Mouse (Mus musculus) forebrain, postnatal 0 days (tissue): Measurements from ENCODE around the gene Micu1. TPM values are rescaled to one million over a fixed set of nuclear protein-coding genes. Genes with fewer than 3 reads are reported as not detected.

Experiments used
- ATAC-seq: fragments of 200-750 bp; cut with Nextera tagmentation; 2 replicates; pipeline ENCODE4 v1.8.0; 2017; ENCODE audit warnings: mild to moderate bottlenecking, moderate library complexity
- DNase-seq: peaks from one replicate; pipeline ENCODE4 v3.0.0-alpha.2; 2015
- H3K27ac ChIP-seq: fragments of 300-500 bp; sonication (generic); 2 replicates; pipeline ENCODE4 v1.5.1; 2014; ENCODE audit warnings: low read depth, mild to moderate bottlenecking, antibody characterized with exemption, low read length, moderate library complexity, mixed read lengths
- H3K27me3 ChIP-seq: fragments of 300-500 bp; sonication (generic); 2 replicates; pipeline ENCODE4 v1.6.1; 2014; ENCODE audit warnings: mild to moderate bottlenecking, low read length, mixed read lengths; ENCODE audit not compliant: insufficient read depth
- H3K36me3 ChIP-seq: fragments of 300-500 bp; sonication (generic); 2 replicates; pipeline ENCODE4 v1.6.1; 2014; ENCODE audit warnings: mild to moderate bottlenecking, moderate library complexity; ENCODE audit not compliant: insufficient read depth
- H3K4me1 ChIP-seq: fragments of 300-500 bp; sonication (generic); 2 replicates; pipeline ENCODE4 v1.6.1; 2014; ENCODE audit warnings: antibody characterized with exemption; ENCODE audit not compliant: insufficient read depth
- H3K4me2 ChIP-seq: fragments of 300-500 bp; sonication (generic); 2 replicates; pipeline ENCODE4 v1.6.1; 2014; ENCODE audit warnings: low read depth, mild to moderate bottlenecking, moderate library complexity
- H3K4me3 ChIP-seq: fragments of 300-500 bp; sonication (generic); 2 replicates; pipeline ENCODE4 v1.5.1; 2014; ENCODE audit warnings: low read depth, low read length, mixed read lengths
- H3K9ac ChIP-seq: fragments of 300-500 bp; sonication (generic); 2 replicates; pipeline ENCODE4 v1.6.1; 2014; ENCODE audit warnings: mild to moderate bottlenecking
- H3K9me3 ChIP-seq: fragments of 300-500 bp; sonication (generic); 2 replicates; pipeline ENCODE4 v1.6.1; 2016; ENCODE audit warnings: low read length
- CTCF ChIP-seq: sonication (generic); IDR thresholded peaks from 2 replicates; pipeline ENCODE4 v1.5.1; 2016; ENCODE audit warnings: antibody characterized with exemption, control low read depth, low read depth
- WGBS: fragments of 180-500 bp; shearing (Covaris S2); extraction: QIAGEN DNeasy Blood & Tissue Kit; methylation state at CpG from one replicate; pipeline ENCODE4 v1.1.7; 2014; 5-methylcytosine and 5-hydroxymethylcytosine counted together
- polyA plus RNA-seq: library from polyadenylated mRNA; unstranded; fragments of >200 nt; fragmentation: Nextera tagmentation; extraction: Ambion mirVana; gene quantifications from 2 replicates; pipeline ENCODE4 v1.2.1, GENCODE M21; 2015
- total RNA-seq: library from RNA; depleted of rRNA; stranded (reverse); fragments of >200 nt; gene quantifications from 2 replicates; pipeline ENCODE4 v1.2.3, GENCODE M21; 2014

Micu1 gene
- total and polyA plus RNA-seq, 2 experiments from 2014 or later: 69.6 to 72.0 TPM

DNA sequence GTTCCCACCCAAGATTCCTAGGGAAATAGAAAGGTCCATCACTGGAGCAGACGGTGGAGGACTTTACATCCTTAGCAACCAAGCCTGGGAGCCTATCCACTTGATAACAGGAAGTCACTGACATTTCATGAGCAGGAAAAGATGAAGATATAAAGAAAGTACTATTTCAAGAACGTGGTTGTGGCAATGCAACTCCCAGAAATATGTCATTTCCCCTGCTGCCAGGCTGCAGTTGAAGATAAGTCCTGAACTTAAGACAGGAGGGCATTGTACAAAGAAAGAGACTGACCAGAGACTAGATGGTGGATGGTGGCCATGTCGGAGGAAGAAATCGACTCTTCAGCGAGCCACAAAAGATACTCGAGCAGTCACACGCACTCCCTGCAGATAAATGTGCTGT, 129.7 kb downstream of the Micu1 start:
- no peak for TF ChIP-seq CTCF
- WGBS: 95% methylated on average over 7 of the region's 7 CpGs
- ATAC-seq (no peak), DNase-seq (no peak)
- H3K4me1 ChIP-seq: no peaks in the 10 kb centered on the region
- H3K4me3 ChIP-seq: no peak overlapping the region
- H3K27me3 ChIP-seq: no peaks in the 10 kb centered on the region
- no peak overlapping the region for H3K9ac ChIP-seq
- no peak overlapping the region for H3K4me2 ChIP-seq
- no peaks in the 10 kb centered on the region for H3K9me3 ChIP-seq
- H3K27ac ChIP-seq: no peak overlapping the region
- peaks cover 25% of the 10 kb centered on the region for H3K36me3 ChIP-seq

DNA sequence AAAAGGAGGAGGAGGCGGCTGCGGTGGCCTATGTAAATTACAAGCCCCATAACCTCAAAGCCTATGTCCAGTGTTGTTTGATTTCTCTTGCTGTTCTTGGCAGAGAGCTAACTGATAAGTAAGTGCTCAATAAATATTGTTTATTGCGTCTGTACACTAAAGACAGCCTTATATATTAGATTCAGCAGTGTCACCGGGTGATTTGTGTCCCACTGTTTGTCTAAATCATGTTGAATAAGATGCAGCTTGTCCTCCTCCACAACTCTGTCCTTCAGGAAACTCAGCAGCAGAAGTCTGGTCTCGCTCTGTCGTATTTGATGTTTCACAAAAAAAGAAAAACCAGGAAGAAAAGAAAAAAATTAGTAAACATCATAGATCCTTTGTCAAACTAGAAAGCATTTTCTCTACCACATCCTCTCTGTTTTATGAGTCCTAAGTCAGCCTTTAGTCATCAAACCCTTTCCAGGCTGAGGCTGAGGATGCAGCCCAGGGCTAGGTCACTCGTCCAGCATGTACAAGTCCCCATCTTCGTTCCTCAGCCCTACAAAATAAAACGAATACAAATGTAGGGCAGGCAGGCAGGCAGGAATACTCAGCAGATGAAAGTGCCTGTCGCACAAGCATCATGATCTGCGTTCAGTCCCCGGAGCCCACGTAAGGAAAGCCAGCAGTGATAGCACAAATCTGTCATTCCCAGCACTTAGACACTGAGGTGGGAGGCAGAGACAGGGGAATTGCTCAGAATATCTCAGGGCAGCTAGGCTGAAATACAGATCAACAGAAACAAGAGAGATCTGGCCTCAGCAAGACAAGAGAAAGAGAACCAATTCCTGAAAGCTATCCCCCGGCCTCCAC, 133.3 kb downstream of the Micu1 start:
- ATAC-seq (no peak), DNase-seq (no peak)
- H3K4me2 ChIP-seq: no peak overlapping the region
- H3K9ac ChIP-seq: no peak overlapping the region
- no peaks in the 10 kb centered on the region for H3K4me1 ChIP-seq
- H3K36me3 ChIP-seq: peaks cover 4% of the 10 kb centered on the region; the same call in 1 of the 2 replicates
- no peak overlapping the region for H3K4me3 ChIP-seq
- no peak overlapping the region for H3K27ac ChIP-seq
- WGBS: 85% methylated on average over 14 of the region's 14 CpGs
- H3K27me3 ChIP-seq: no peaks in the 10 kb centered on the region
- TF ChIP-seq CTCF: no peak
- no peaks in the 10 kb centered on the region for H3K9me3 ChIP-seq

DNA sequence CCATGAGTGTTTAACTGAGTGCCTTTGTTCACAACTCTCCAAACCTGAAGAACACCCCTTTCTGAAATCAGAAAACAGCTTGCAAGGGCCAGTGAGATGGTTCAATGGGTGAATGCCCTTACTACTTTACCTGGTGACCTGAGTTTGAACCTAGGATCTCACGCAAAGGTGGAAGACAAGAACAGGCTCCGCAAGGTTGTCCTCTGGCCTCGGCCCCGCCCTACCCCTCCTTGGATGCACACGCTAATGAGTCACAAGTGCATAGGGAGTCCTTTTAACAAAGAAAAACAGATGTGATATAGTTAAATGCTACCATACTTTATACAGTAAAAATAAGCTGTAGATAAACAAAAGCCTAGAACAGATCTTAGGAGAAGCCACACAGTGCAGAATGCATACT, 135.2 kb downstream of the Micu1 start:
- H3K27ac ChIP-seq: no peak overlapping the region
- TF ChIP-seq CTCF: no peak
- no peak overlapping the region for H3K4me3 ChIP-seq
- H3K36me3 ChIP-seq: peaks cover 2% of the 10 kb centered on the region; the same call in 1 of the 2 replicates
- 96% methylated on average over 5 of the region's 5 CpGs for WGBS
- ATAC-seq (no peak), DNase-seq (no peak)
- H3K4me2 ChIP-seq: no peak overlapping the region
- H3K9me3 ChIP-seq: no peaks in the 10 kb centered on the region
- no peaks in the 10 kb centered on the region for H3K4me1 ChIP-seq
- H3K27me3 ChIP-seq: no peaks in the 10 kb centered on the region
- no peak overlapping the region for H3K9ac ChIP-seq

DNA sequence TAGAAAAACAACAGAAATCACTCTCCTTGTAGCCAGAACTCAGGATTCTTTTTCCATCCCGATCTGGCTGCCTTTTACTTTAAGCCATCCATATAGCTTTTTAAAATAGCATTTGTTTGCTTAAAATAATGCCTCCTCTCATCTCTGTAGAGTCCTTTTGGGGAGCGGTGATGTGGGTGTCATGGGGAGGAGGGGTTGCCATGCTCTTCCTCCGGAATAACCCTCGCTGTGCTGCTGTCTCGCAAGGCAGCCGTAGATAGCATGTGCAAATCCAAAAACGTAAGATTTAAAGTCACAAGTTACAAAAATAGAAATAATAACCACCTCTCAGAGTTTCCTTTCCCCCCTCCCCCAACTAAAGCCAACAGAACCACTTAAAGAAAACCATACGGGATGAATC, 139.2 kb downstream of the Micu1 start:
- 82% methylated on average over 8 of the region's 8 CpGs for WGBS
- ATAC-seq (no peak), DNase-seq (no peak)
- TF ChIP-seq CTCF: no peak
- Histone ChIP-seq H3K4me3 (no peak overlapping the region), H3K27me3 (no peaks in the 10 kb centered on the region), H3K9me3 (no peaks in the 10 kb centered on the region), H3K27ac (no peak overlapping the region), H3K4me2 (no peak overlapping the region), H3K36me3 (no peaks in the 10 kb centered on the region), H3K4me1 (no peaks in the 10 kb centered on the region), H3K9ac (no peak overlapping the region)

DNA sequence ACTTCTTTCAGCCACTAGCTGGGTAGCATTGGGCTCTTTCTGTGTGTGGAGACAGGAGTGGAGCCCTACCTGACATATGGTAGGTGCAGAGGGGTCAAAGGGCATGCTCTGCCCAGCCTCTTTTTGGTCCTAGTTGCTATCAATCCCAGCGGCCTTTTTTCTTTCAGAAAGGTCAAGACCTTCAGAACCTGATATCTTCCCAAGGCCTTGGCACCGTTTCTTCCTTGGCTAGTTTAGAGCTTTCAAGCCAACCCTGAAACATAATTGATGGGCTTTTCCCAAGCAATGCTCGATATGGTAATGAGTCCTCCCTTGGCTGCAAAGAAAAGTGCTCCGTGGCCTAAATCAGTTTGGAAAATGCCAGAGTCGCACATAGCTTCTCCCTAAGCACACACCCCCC, 140.8 kb downstream of the Micu1 start:
- H3K27ac ChIP-seq: no peak overlapping the region
- no peak overlapping the region for H3K4me2 ChIP-seq
- no peaks in the 10 kb centered on the region for H3K36me3 ChIP-seq
- no peak for DNase-seq
- no peak overlapping the region for H3K4me3 ChIP-seq
- no peaks in the 10 kb centered on the region for H3K27me3 ChIP-seq
- WGBS: 26% methylated on average over 5 of the region's 5 CpGs
- no peaks in the 10 kb centered on the region for H3K9me3 ChIP-seq
- no peak overlapping the region for H3K9ac ChIP-seq
- H3K4me1 ChIP-seq: no peaks in the 10 kb centered on the region
- TF ChIP-seq CTCF: no peak
- no peak for ATAC-seq

DNA sequence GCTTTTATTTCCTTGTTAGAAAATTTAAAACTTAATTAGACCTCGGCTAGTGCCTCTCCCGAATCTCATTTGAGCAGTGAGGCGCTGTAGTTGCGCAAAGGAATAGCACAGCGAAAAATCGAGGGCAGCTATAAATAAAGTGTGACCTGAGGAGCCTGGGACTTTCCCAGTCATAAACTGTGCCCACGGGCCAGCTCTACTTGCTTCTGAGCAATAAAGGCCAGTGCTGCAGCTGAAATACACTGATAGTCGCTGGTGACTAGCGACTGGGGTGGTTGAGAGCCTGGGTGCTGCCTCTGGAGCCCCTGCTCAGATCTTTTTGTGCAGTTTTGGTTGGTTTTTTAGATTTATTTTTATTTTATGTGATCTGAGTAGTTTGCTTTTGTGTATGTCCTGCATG, 142.4 kb downstream of the Micu1 start:
- no peak overlapping the region for H3K9ac ChIP-seq
- no peaks in the 10 kb centered on the region for H3K9me3 ChIP-seq
- DNase-seq: no peak
- H3K4me3 ChIP-seq: no peak overlapping the region
- H3K4me2 ChIP-seq: no peak overlapping the region
- WGBS: 76% methylated on average over 9 of the region's 9 CpGs
- H3K27ac ChIP-seq: no peak overlapping the region
- H3K36me3 ChIP-seq: no peaks in the 10 kb centered on the region
- ATAC-seq: no peak
- no peaks in the 10 kb centered on the region for H3K4me1 ChIP-seq
- no peak for TF ChIP-seq CTCF
- H3K27me3 ChIP-seq: no peaks in the 10 kb centered on the region

DNA sequence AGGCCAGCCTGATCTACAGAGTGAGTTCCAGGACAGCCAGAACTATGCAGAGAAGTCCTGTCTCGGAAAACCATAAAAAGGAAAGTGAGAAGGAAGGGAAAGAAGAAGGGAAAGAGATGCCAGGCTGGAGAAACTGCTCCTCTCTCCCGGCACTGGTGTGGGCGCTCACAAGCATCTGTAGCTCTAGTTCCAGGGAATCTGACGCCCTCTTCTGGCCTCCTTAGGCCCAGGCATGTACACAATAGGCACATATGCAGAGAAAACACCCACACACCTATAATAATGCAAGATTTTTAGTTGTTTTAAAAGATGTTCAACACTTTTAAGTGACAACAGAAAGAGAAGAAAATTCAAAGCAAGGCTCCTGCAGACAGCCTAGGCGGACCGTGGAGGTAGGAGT, 144.1 kb downstream of the Micu1 start:
- H3K4me3 ChIP-seq: no peak overlapping the region
- 78% methylated on average over 6 of the region's 6 CpGs for WGBS
- H3K9ac ChIP-seq: no peak overlapping the region
- no peak overlapping the region for H3K27ac ChIP-seq
- H3K4me2 ChIP-seq: no peak overlapping the region
- peak; percentile 43 for TF ChIP-seq CTCF
- ATAC-seq (no peak), DNase-seq (peak; percentile 34)
- no peaks in the 10 kb centered on the region for H3K27me3 ChIP-seq
- no peaks in the 10 kb centered on the region for H3K36me3 ChIP-seq
- no peaks in the 10 kb centered on the region for H3K4me1 ChIP-seq
- H3K9me3 ChIP-seq: no peaks in the 10 kb centered on the region
